Mouse (Mus musculus) heart, postnatal 4 days (tissue): Measurements from ENCODE around the gene H13. TPM values are rescaled to one million over a fixed set of nuclear protein-coding genes. Genes with fewer than 3 reads are reported as not detected.
A peak's percentile ranks its signal among the peaks of the same experiment; 100 is the strongest.

Experiments
- DNase-seq: peaks from one replicate; pipeline ENCODE4 v3.0.0; 2021
- total RNA-seq, 2 experiments: library from RNA; stranded (reverse); gene quantifications; 2 replicates each; pipeline ENCODE4 v1.2.3; 2021

Gene H13
- total RNA-seq, 2 experiments from 2014 or later, result 54.1 to 54.2 TPM

GRCm38 (mm10) chr2:152703596-152704255 is 34.5 kb downstream of the H13 start:
- DNase-seq, result no peak

GRCm38 (mm10) chr2:152704256-152704605 is 35.0 kb downstream of the H13 start:
- no peak for DNase-seq

- DNase-seq, result no peak
Measured at GRCm38 (mm10) chr2:152704811-152705370, 35.6 kb downstream of the H13 start.

- DNase-seq, result peak; percentile 80
Measured at GRCm38 (mm10) chr2:152705993-152706571, 36.8 kb downstream of the H13 start.

- no peak for DNase-seq
Measured at GRCm38 (mm10) chr2:152707186-152707585, 37.9 kb downstream of the H13 start.

GRCm38 (mm10) chr2:152707627-152708026 is 38.4 kb downstream of the H13 start:
- DNase-seq, result peak; percentile 97

- DNase-seq, result no peak
Measured at GRCm38 (mm10) chr2:152709066-152709465, 39.8 kb downstream of the H13 start.

- no peak for DNase-seq
Measured at GRCm38 (mm10) chr2:152716241-152716772, 47.0 kb downstream of the H13 start.

- no peak for DNase-seq
Measured at GRCm38 (mm10) chr2:152717652-152718051, 48.4 kb downstream of the H13 start.

GRCm38 (mm10) chr2:152718076-152718475 is 48.8 kb downstream of the H13 start:
- no peak for DNase-seq

GRCm38 (mm10) chr2:152723651-152724331 is 54.5 kb downstream of the H13 start:
- peak; percentile 75 for DNase-seq

- DNase-seq, result no peak
Measured at GRCm38 (mm10) chr2:152724332-152724723, 55.1 kb downstream of the H13 start.

- DNase-seq, result no peak
Measured at GRCm38 (mm10) chr2:152725178-152725750, 56.0 kb downstream of the H13 start.

- DNase-seq, result no peak
Measured at GRCm38 (mm10) chr2:152726213-152726612, 57.0 kb downstream of the H13 start.

GRCm38 (mm10) chr2:152726751-152727335 is 57.6 kb downstream of the H13 start:
- DNase-seq, result no peak

GRCm38 (mm10) chr2:152727795-152728510 is 58.7 kb downstream of the H13 start:
- DNase-seq, result peak; percentile 57

GRCm38 (mm10) chr2:152728594-152728993 is 59.3 kb downstream of the H13 start:
- DNase-seq, result no peak

GRCm38 (mm10) chr2:152729013-152729635 is 59.9 kb downstream of the H13 start:
- no peak for DNase-seq

- peak; percentile 77 for DNase-seq
Measured at GRCm38 (mm10) chr2:152729636-152730020, 60.4 kb downstream of the H13 start.

GRCm38 (mm10) chr2:152733201-152733600 is 63.9 kb downstream of the H13 start:
- no peak for DNase-seq

- no peak for DNase-seq
Measured at GRCm38 (mm10) chr2:152734501-152734900, 65.2 kb downstream of the H13 start.
